Comparison of ENCODE assay signal across 12 mouse cellular contexts in the genomic region with DNA sequence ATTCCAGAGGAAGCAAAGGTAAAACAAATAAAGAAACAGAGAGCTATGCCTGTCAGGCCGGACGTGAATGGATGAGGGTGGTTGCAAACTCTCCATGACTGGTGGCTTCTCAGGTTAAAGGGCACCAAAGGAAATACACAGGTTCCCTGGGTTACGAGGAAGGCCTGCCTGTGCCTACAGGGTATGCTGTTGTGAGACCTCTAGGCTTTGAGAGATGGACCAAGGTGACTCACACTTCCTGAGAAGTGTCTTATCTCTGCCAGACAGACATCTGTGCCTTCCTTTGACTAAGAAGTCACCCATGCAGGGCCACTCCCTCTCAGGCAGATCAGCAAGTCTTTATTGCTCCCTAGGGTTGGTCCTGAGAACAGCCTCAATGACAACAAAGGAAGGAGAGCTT. TPM values are rescaled to one million over a fixed set of nuclear protein-coding genes. Genes with fewer than 3 reads are reported as not detected.
DNase-seq lines count a peak whose midpoint lies in the region; ATAC-seq lines count a peak whose summit lies in the region.
"Had no signal": no experiment of that assay in that cellular context is flagged by ENCODE, and none has a peak within 500 bp of the region (broad histone marks: within the 10 kb centered on the region; RNA-seq: fewer than 3 reads in every experiment).

No protein-coding gene starts in this region.

- peak; percentile 57 for DNase-seq in adrenal gland, adult 2 months
- DNase-seq in adrenal gland, postnatal 10 days, result no peak
- DNase-seq in 416B (ENCODE audit: low read depth), result peak; percentile 99
- DNase-seq in embryo, embryonic 9.5 days (ENCODE audit: extremely low spot score), result peak; percentile 28
- DNase-seq in gastrocnemius, adult 18-20 months (ENCODE audit: low spot score), result no peak
- DNase-seq: gastrocnemius, postnatal 14 days had no signal

- H3K4me2 ChIP-seq in liver, embryonic 12.5 days, result peak overlapping the region; percentile 12; the same call in 1 of the 2 replicates
- H3K4me2 ChIP-seq: embryonic facial prominence, embryonic 13.5 days had no signal

- no peaks in the 10 kb centered on the region for H3K9me3 ChIP-seq in liver, embryonic 12.5 days (replicated peaks)
- H3K9me3 ChIP-seq: embryonic facial prominence, embryonic 13.5 days had no signal

- H3K36me3 ChIP-seq in liver, embryonic 12.5 days, result no peaks in the 10 kb centered on the region
- H3K36me3 ChIP-seq: embryonic facial prominence, embryonic 13.5 days had no signal

- WGBS in liver, embryonic 12.5 days (ENCODE audit: insufficient replicate concordance), result 20% methylated on average over 3 of the region's 3 CpGs

- H3K27ac ChIP-seq in liver, embryonic 12.5 days, result peak overlapping the region; percentile 41; the same call in 1 of the 2 replicates
- H3K27ac ChIP-seq: embryonic facial prominence, embryonic 13.5 days; macrophage had no signal

- H3K9ac ChIP-seq in liver, embryonic 12.5 days, result no peak overlapping the region
- H3K9ac ChIP-seq: embryonic facial prominence, embryonic 13.5 days had no signal

- peaks cover 21% of the 10 kb centered on the region for H3K4me1 ChIP-seq in liver, embryonic 12.5 days
- H3K4me1 ChIP-seq: embryonic facial prominence, embryonic 13.5 days had no signal

- no peaks in the 10 kb centered on the region for H3K27me3 ChIP-seq in liver, embryonic 12.5 days (replicated peaks)
- H3K27me3 ChIP-seq: embryonic facial prominence, embryonic 13.5 days had no signal

- no peak overlapping the region for H3K4me3 ChIP-seq in liver, embryonic 12.5 days
- H3K4me3 ChIP-seq: embryonic facial prominence, embryonic 13.5 days had no signal

- peak; percentile 97 for ATAC-seq in liver, embryonic 12.5 days
- ATAC-seq in inflammation-experienced regulatory T-cells, adult 6 months, result no peak
- no peak for ATAC-seq in megakaryocyte, adult 5-6 weeks (ENCODE audit: poor library complexity, severe bottlenecking)

RNA-seq across cellular contexts. Expression of gene Cdrt4, which starts 21.2 kb away (rescaled TPM):
- not detected for total RNA-seq in adrenal gland, adult 2 months (2021)
- 0.16 TPM in 1 of 2 replicates, not detected in the other for polyA plus RNA-seq in adrenal gland, adult 2 months (2012; rRNA removed)
- total RNA-seq in adrenal gland, postnatal 10 days (2021), result not detected
- polyA plus RNA-seq in liver, embryonic 12.5 days (2016; fragmentation: Nextera tagmentation; extraction: Ambion mirVana), result not detected in 2 replicates
- polyA plus RNA-seq in inflammation-experienced regulatory T-cells, adult 6 months (2017; shearing (Covaris generic)), result not detected
- total RNA-seq in gastrocnemius, adult 18-20 months (2021), result not detected
- not detected in 2 replicates for total RNA-seq in megakaryocyte, adult 5-6 weeks (2015)
- total RNA-seq in megakaryocyte, adult 5-6 weeks (2017), result not detected in 2 replicates
- total RNA-seq: gastrocnemius, postnatal 14 days; layer of hippocampus, postnatal 10 days had no signal
- polyA plus RNA-seq: macrophage had no signal

RNA-seq across cellular contexts. Expression of gene Tvp23b, which starts 50.5 kb away (rescaled TPM):
- 10 to 100 TPM; 31.7 to 54.6 TPM for total RNA-seq in adrenal gland, adult 2 months (2021)
- 3.6 and 4.6 TPM in 2 replicates for polyA plus RNA-seq in adrenal gland, adult 2 months (2012; rRNA removed)
- total RNA-seq in adrenal gland, postnatal 10 days (2021), result 10 to 100 TPM; 34.5 to 35.9 TPM
- 32.2 and 35.0 TPM in 2 replicates for polyA plus RNA-seq in liver, embryonic 12.5 days (2016; fragmentation: Nextera tagmentation; extraction: Ambion mirVana)
- polyA plus RNA-seq in inflammation-experienced regulatory T-cells, adult 6 months (2017; shearing (Covaris generic)), result 10 to 100 TPM; 57.5 to 81.6 (median 63.6) TPM
- 1 to 10 TPM; 4.8 to 5.4 TPM for total RNA-seq in gastrocnemius, adult 18-20 months (2021)
- 20.4 and 21.3 TPM in 2 replicates for total RNA-seq in megakaryocyte, adult 5-6 weeks (2015)
- 16.9 and 19.1 TPM in 2 replicates for total RNA-seq in megakaryocyte, adult 5-6 weeks (2017)

Comparison
In these comparisons a context has a peak if more than half of its experiments do, and no peak if none do; other contexts are left out.
1. DNase-seq: peak in adrenal gland, adult 2 months (single experiment), 416B (single experiment) and embryo, embryonic 9.5 days (single experiment); none in adrenal gland, postnatal 10 days (single experiment) and gastrocnemius, adult 18-20 months (single experiment).